Mouse (Mus musculus) olfactory bulb, adult 2 months (tissue): ENCODE results near the gene Atf5.

ENCODE experiments used
- CTCF ChIP-seq: fragments of 200-500 bp; IDR thresholded peaks from 2 replicates; pipeline ENCODE4 v1.5.1; 2012; ENCODE audit warnings: low read depth, mild to moderate bottlenecking, low read length, moderate library complexity; ENCODE audit not compliant: insufficient read depth
- POLR2A ChIP-seq: fragments of 200-500 bp; IDR thresholded peaks from 2 replicates; pipeline ENCODE4 v1.6.1; 2012; ENCODE audit warnings: mild to moderate bottlenecking, low read depth, low read length, moderate library complexity; ENCODE audit not compliant: insufficient read depth

- TF ChIP-seq CTCF: no peak
- TF ChIP-seq POLR2A: no peak
Observed at GRCm38 (mm10) chr7:44836423-44837053, 20.1 kb upstream of the Atf5 start.
